22 mouse cellular contexts compared by ENCODE assay signal in the genomic region with DNA sequence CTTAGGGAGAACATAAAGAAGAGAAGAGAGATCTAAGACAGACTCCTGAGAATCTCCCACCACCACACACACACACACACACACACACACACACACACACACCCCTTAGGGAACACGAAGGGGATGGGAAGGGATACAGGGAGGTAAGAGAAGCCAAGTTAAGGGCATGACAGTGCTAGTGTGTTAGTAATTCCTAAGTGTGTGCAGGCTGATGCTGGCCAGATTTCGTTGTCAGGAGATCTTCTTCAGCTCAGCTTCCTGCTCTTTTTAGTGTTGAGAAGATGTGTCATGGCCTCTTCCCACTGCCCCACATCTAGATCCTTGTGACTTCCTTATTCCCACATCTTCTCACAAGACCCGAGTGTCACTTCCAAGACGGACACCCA. TPM values are rescaled to one million over a fixed set of nuclear protein-coding genes. Genes with fewer than 3 reads are reported as not detected.
DNase-seq lines count a peak whose midpoint lies in the region; ATAC-seq and TF ChIP-seq lines count a peak whose summit lies in the region.
"Had no signal": no experiment of that assay in that cellular context is flagged by ENCODE, and none has a peak within 500 bp of the region (broad histone marks: within the 10 kb centered on the region; RNA-seq: fewer than 3 reads in every experiment).

No protein-coding gene starts in this region.

- TF ChIP-seq CTCF in lung, postnatal 0 days (IDR thresholded peaks at IDR 0.05) = no peak

- H3K9me3 ChIP-seq in lung, embryonic 15.5 days = no peaks in the 10 kb centered on the region
- H3K9me3 ChIP-seq in lung, postnatal 0 days (ENCODE audit: low read length) = no peaks in the 10 kb centered on the region
- H3K9me3 ChIP-seq: embryonic facial prominence, embryonic 13.5 days; embryonic facial prominence, embryonic 15.5 days; forebrain, embryonic 10.5 days; forebrain, embryonic 12.5 days had no signal

- no peak for TF ChIP-seq EP300 in lung, postnatal 0 days (IDR thresholded peaks at IDR 0.05)

- H3K4me2 ChIP-seq in lung, embryonic 15.5 days = no peak overlapping the region
- no peak overlapping the region for H3K4me2 ChIP-seq in lung, postnatal 0 days (replicated peaks; ENCODE audit: low read depth, low read length)
- H3K4me2 ChIP-seq: embryonic facial prominence, embryonic 13.5 days; embryonic facial prominence, embryonic 15.5 days; forebrain, embryonic 12.5 days had no signal

- no peak for DNase-seq in lung, postnatal 14 days
- no peak for DNase-seq in lung, postnatal 0 days (ENCODE audit: low spot score)
- DNase-seq in lung, adult 18-20 months = no peak
- DNase-seq in lung, postnatal 36 days = peak; percentile 9
- no peak for DNase-seq in heart, postnatal 14 days
- DNase-seq: adrenal gland, adult 2 months; adrenal gland, postnatal 10 days; adrenal gland, postnatal 25 days; cerebellum, adult 11 months; cerebellum, adult 18-20 months; cerebellum, adult 8-10 months; cerebellum, adult 9-11 months; cerebellum, postnatal 14 days; cerebellum, postnatal 36 days; embryo, embryonic 11 days had no signal

- H3K27me3 ChIP-seq in lung, embryonic 15.5 days = no peaks in the 10 kb centered on the region
- no peaks in the 10 kb centered on the region for H3K27me3 ChIP-seq in lung, postnatal 0 days (replicated peaks; ENCODE audit: insufficient read depth, low read length)
- H3K27me3 ChIP-seq: embryonic facial prominence, embryonic 13.5 days; embryonic facial prominence, embryonic 15.5 days; forebrain, embryonic 12.5 days had no signal

- no peaks in the 10 kb centered on the region for H3K36me3 ChIP-seq in lung, embryonic 15.5 days
- H3K36me3 ChIP-seq in lung, postnatal 0 days (ENCODE audit: insufficient read depth, low read length) = no peaks in the 10 kb centered on the region
- H3K36me3 ChIP-seq: embryonic facial prominence, embryonic 15.5 days had no signal

- no peak overlapping the region for H3K4me3 ChIP-seq in lung, embryonic 15.5 days
- no peak overlapping the region for H3K4me3 ChIP-seq in lung, postnatal 0 days (ENCODE audit: low read depth, low read length)
- H3K4me3 ChIP-seq: embryonic facial prominence, embryonic 13.5 days; embryonic facial prominence, embryonic 15.5 days; erythroblast, embryonic 14.5 days; forebrain, embryonic 10.5 days; forebrain, embryonic 12.5 days had no signal

- peaks cover 15% of the 10 kb centered on the region for H3K4me1 ChIP-seq in lung, embryonic 15.5 days
- no peaks in the 10 kb centered on the region for H3K4me1 ChIP-seq in lung, postnatal 0 days (ENCODE audit: insufficient read depth, low read depth, low read length)

- WGBS in lung, embryonic 15.5 days = 58% methylated on average over 4 of the region's 4 CpGs
- 71% methylated on average over 4 of the region's 4 CpGs for WGBS in lung, postnatal 0 days

- ATAC-seq in lung, embryonic 15.5 days (ENCODE audit: borderline replicate concordance, extremely low read depth, low FRiP score, low TSS enrichment) = peak; percentile 4; the same call in 1 of the 2 replicates
- ATAC-seq in lung, postnatal 0 days = peak; percentile 46
- ATAC-seq: forebrain, embryonic 14.5 days had no signal

- H3K9ac ChIP-seq in lung, embryonic 15.5 days = no peak overlapping the region
- no peak overlapping the region for H3K9ac ChIP-seq in lung, postnatal 0 days (replicated peaks; ENCODE audit: low read depth)
- H3K9ac ChIP-seq: embryonic facial prominence, embryonic 13.5 days; embryonic facial prominence, embryonic 15.5 days; forebrain, embryonic 12.5 days had no signal

- H3K27ac ChIP-seq in lung, embryonic 15.5 days = peak overlapping the region; percentile 63; the same call in 1 of the 2 replicates
- H3K27ac ChIP-seq in lung, postnatal 0 days (ENCODE audit: low read length) = no peak overlapping the region
- H3K27ac ChIP-seq: embryonic facial prominence, embryonic 13.5 days; embryonic facial prominence, embryonic 15.5 days; forebrain, embryonic 10.5 days; forebrain, embryonic 12.5 days had no signal

- intact Hi-C loops in heart, postnatal 14 days (cut with DNase I) = no loop called here

RNA-seq across cellular contexts. Expression of a gene that starts 52.3 kb away (rescaled TPM):
- polyA plus RNA-seq in lung, embryonic 15.5 days (2015; fragmentation: Nextera tagmentation; extraction: Ambion mirVana) = 49.6 and 51.4 TPM in 2 replicates
- polyA plus RNA-seq in lung, postnatal 0 days (2015; fragmentation: Nextera tagmentation; extraction: Ambion mirVana) = 44.7 and 47.3 TPM in 2 replicates
- 10 to 100 TPM; 36.0 to 37.8 TPM for total RNA-seq in heart, postnatal 14 days (2021)
